Mouse (Mus musculus): ENCODE data around the gene Mapk1ip1l. TPM values are rescaled to one million over a fixed set of nuclear protein-coding genes. Genes with fewer than 3 reads are reported as not detected.

Mapk1ip1l gene
- polyA plus RNA-seq, 1 experiment from 2014 or later = 84.7 TPM

DNA sequence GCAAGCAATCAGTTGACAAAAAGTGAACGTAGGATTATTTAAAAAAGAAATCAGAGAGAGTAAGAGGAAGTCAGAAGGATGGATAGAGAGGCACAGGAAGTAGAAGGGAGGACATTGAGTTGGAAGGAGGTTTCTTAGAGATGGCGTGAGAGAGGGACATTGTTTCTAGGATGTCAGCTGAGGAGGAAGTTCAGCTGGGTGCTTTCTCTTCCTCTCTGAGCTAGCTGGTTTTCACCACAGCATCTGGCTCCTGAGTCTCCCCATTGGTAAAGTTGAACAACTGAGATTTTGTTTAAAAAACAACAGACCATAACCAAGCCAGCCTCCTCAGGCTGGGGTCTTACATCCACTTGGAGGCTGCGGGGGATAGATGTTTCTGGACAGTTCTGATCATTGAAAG, 61.5 kb downstream of the Mapk1ip1l start:
- H3K36me3 ChIP-seq (ENCODE audit: control insufficient read depth, insufficient read depth, low read length) = no peaks in the 10 kb centered on the region
- H3K9ac ChIP-seq (ENCODE audit: low read depth, low read length) = no peak overlapping the region
- H3K9me3 ChIP-seq (ENCODE audit: control insufficient read depth, low read length) = no peaks in the 10 kb centered on the region
- H3K4me1 ChIP-seq (replicated peaks; ENCODE audit: control insufficient read depth, insufficient read depth, low read length) = 0 out of 2 replicates have a peak, but pooled peaks cover under 1% of the 10 kb centered on the region
- no peak for ATAC-seq (replicated peaks; ENCODE audit: low FRiP score)
- no peak overlapping the region for H3K4me3 ChIP-seq (ENCODE audit: low read depth, low read length)
- no peaks in the 10 kb centered on the region for H3K27me3 ChIP-seq (replicated peaks; ENCODE audit: control insufficient read depth, insufficient read depth, low read length)
- no peak overlapping the region for H3K4me2 ChIP-seq
- no peak overlapping the region for H3K27ac ChIP-seq (ENCODE audit: low read depth, low read length)
- no peak for DNase-seq (ENCODE audit: low spot score)
- 53% methylated on average over 3 of the region's 3 CpGs for WGBS

DNA sequence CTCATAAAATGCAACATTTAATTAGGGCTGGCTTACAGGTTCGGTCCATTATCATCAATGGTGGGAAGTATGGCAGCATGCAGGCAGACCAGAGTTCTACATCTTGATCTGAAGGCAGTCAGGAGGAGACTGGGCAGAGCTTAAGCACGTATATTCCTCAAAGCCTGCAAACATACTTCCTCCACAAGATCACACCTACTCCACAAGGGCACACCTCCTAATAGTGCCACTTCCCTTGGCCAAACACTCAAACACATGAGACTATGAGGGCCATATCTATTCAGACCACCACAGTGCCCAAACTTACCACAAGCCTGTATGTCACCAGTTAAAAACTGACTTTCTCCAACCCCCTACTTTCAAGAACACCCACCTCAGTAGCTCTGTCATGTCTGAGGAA, 63.4 kb downstream of the Mapk1ip1l start:
- no peak for ATAC-seq (replicated peaks; ENCODE audit: low FRiP score)
- Histone ChIP-seq H3K36me3 (ENCODE audit: control insufficient read depth, insufficient read depth, low read length) (no peaks in the 10 kb centered on the region), H3K4me2 (no peak overlapping the region), H3K27me3 (replicated peaks; ENCODE audit: control insufficient read depth, insufficient read depth, low read length) (no peaks in the 10 kb centered on the region), H3K4me1 (replicated peaks; ENCODE audit: control insufficient read depth, insufficient read depth, low read length) (peaks cover 12% of the 10 kb centered on the region), H3K9ac (ENCODE audit: low read depth, low read length) (no peak overlapping the region), H3K9me3 (ENCODE audit: control insufficient read depth, low read length) (no peaks in the 10 kb centered on the region), H3K27ac (ENCODE audit: low read depth, low read length) (no peak overlapping the region), H3K4me3 (ENCODE audit: low read depth, low read length) (no peak overlapping the region)
- WGBS = 73% methylated on average over 2 of the region's 2 CpGs
- DNase-seq (ENCODE audit: low spot score) = no peak

DNA sequence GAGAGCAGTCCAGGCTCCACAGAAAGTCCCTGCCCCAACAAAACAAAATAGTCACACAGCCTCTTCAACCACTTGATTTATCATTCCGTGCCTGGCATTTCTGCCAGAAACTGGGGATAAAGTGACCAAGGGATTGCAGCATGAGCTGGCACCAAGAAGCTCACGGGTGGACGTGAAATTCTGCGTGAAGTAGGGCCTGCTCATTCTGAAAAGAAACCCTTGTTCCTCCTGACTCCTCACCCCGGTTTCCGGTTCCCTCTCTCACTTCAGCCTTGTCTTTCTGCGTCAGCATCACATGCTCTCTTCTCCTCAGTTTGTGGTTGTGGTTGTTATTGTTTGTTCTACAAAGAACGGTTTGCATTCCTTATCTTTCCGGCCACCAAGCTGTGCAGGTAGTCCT, 63.8 kb downstream of the Mapk1ip1l start:
- Histone ChIP-seq H3K4me2 (no peak overlapping the region), H3K36me3 (ENCODE audit: control insufficient read depth, insufficient read depth, low read length) (no peaks in the 10 kb centered on the region), H3K27me3 (replicated peaks; ENCODE audit: control insufficient read depth, insufficient read depth, low read length) (no peaks in the 10 kb centered on the region), H3K4me1 (replicated peaks; ENCODE audit: control insufficient read depth, insufficient read depth, low read length) (peaks cover 17% of the 10 kb centered on the region), H3K9me3 (ENCODE audit: control insufficient read depth, low read length) (no peaks in the 10 kb centered on the region), H3K27ac (ENCODE audit: low read depth, low read length) (no peak overlapping the region), H3K9ac (ENCODE audit: low read depth, low read length) (no peak overlapping the region), H3K4me3 (ENCODE audit: low read depth, low read length) (no peak overlapping the region)
- ATAC-seq (replicated peaks; ENCODE audit: low FRiP score) = no peak
- WGBS = 62% methylated on average over 9 of the region's 9 CpGs
- DNase-seq (ENCODE audit: low spot score) = no peak

DNA sequence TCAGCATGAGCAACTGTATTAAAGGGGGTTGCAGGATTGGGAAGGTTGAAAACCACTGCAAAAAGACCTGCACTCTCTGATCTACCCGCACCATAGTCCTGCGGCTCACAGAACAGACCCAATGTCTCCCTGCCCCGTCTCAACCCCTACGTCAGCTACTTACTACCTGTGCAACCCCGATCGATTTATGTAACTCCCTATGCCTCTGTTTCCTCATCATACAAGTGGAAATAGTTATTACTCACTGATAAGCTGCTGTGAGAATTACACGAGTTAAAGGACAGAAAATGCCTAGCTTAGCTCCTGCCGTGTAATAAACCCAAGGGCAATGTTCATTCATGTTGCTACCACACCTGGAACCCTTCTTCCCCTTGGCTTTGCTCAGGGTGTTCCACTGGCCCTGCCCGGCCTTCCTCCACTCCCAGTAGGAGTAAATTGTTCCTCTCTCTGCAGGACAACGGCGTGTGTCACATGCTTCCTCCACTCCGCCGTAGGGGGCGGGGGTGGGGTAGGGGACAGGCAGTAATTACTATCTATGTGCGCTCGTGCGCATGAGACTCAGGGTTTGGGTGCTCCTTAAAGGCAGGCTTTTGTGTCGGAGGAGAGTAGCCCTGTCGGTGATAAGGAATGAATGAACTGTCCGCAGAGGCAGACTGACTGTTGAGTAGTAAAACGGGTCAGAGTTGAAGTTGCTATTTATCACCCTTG, 66.8 kb downstream of the Mapk1ip1l start:
- peak overlapping the region; percentile 24 for H3K4me3 ChIP-seq (ENCODE audit: low read depth, low read length)
- peak overlapping the region; percentile 61 for H3K4me2 ChIP-seq
- H3K4me1 ChIP-seq (replicated peaks; ENCODE audit: control insufficient read depth, insufficient read depth, low read length) = peaks cover 19% of the 10 kb centered on the region
- peak overlapping the region; percentile 10; the same call in 1 of the 2 replicates for H3K9ac ChIP-seq (ENCODE audit: low read depth, low read length)
- H3K36me3 ChIP-seq (ENCODE audit: control insufficient read depth, insufficient read depth, low read length) = no peaks in the 10 kb centered on the region
- ATAC-seq (replicated peaks; ENCODE audit: low FRiP score) (peak; percentile 83), DNase-seq (ENCODE audit: low spot score) (peak; percentile 65)
- 27% methylated on average over 21 of the region's 21 CpGs for WGBS
- H3K27me3 ChIP-seq (replicated peaks; ENCODE audit: control insufficient read depth, insufficient read depth, low read length) = no peaks in the 10 kb centered on the region
- no peak overlapping the region for H3K27ac ChIP-seq (ENCODE audit: low read depth, low read length)
- H3K9me3 ChIP-seq (ENCODE audit: control insufficient read depth, low read length) = no peaks in the 10 kb centered on the region

DNA sequence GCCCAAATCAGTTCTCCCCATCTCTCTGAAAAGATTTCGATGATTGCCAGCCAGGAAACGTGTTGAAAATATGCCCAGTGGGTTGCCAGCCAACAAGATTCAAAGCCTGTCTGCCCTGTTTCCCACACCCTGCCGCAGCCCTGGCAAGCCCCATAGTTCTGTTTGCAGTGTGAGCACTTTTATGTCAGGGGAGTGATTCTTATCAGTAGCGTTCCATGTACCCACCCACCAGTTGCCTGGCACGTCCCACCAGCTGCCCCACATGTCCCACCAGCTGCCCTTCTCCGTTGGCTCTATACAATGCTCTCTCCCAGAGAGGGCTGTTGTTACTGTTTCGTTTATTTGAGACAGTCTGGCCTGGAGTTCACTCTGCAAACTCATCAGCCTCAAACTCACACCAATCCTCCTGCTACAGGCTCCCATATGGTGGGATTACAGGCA, 68.8 kb downstream of the Mapk1ip1l start:
- Histone ChIP-seq H3K4me3 (ENCODE audit: low read depth, low read length) (no peak overlapping the region), H3K4me1 (replicated peaks; ENCODE audit: control insufficient read depth, insufficient read depth, low read length) (peaks cover 19% of the 10 kb centered on the region), H3K9me3 (ENCODE audit: control insufficient read depth, low read length) (no peaks in the 10 kb centered on the region), H3K4me2 (peak overlapping the region; percentile 33), H3K36me3 (ENCODE audit: control insufficient read depth, insufficient read depth, low read length) (no peaks in the 10 kb centered on the region), H3K27me3 (replicated peaks; ENCODE audit: control insufficient read depth, insufficient read depth, low read length) (0 out of 2 replicates have a peak, but pooled peaks cover 2% of the 10 kb centered on the region), H3K9ac (ENCODE audit: low read depth, low read length) (no peak overlapping the region), H3K27ac (ENCODE audit: low read depth, low read length) (peak overlapping the region; percentile 16; the same call in 1 of the 2 replicates)
- ATAC-seq (replicated peaks; ENCODE audit: low FRiP score) (peak; percentile 39; the same call in 1 of the 2 replicates), DNase-seq (ENCODE audit: low spot score) (no peak)
- 31% methylated on average over 7 of the region's 7 CpGs for WGBS

DNA sequence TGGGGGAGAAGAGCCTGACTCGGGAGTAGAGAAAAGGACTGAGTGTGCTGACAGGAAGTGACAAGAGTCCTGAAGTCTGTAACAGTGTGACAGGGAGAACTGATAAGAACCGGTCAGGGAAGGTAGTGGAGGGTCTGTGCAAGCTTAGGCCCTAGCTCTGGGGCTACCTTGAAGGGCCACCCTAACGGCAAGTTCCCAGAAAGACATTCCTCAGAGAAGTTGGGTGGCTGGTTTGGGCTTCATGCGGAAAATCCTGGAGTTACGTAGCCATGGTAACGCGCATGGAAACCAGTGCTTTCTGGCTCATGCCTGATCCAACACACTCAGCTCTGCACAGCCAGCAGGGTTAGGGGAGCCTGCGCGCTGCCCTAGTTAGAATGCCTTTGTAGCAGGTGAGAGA, 69.4 kb downstream of the Mapk1ip1l start, which contains the start of gene Lgals3:
Gene Lgals3, plus strand, starts transcription at position 291 of the 400 bp plus-strand sequence.
- no peak; the same call in 1 of the 2 replicates for ATAC-seq (replicated peaks; ENCODE audit: low FRiP score)
- peak within 1 kb of the TSS; percentile 16; the same call in 1 of the 2 replicates for H3K27ac ChIP-seq (ENCODE audit: low read depth, low read length)
- H3K27me3 ChIP-seq (replicated peaks; ENCODE audit: control insufficient read depth, insufficient read depth, low read length) = 0 out of 2 replicates have a peak, but pooled peaks cover 4% of the 10 kb centered on the region
- H3K9me3 ChIP-seq (ENCODE audit: control insufficient read depth, low read length) = no peaks in the 10 kb centered on the region
- DNase-seq (ENCODE audit: low spot score) = peak; percentile 54
- WGBS = 31% methylated on average over 9 of the region's 9 CpGs
- H3K4me3 ChIP-seq (ENCODE audit: low read depth, low read length) = no peak within 1 kb of the TSS
- H3K9ac ChIP-seq (ENCODE audit: low read depth, low read length) = no peak within 1 kb of the TSS
- peak within 1 kb of the TSS; percentile 33 for H3K4me2 ChIP-seq
- peaks cover 19% of the 10 kb centered on the region for H3K4me1 ChIP-seq (replicated peaks; ENCODE audit: control insufficient read depth, insufficient read depth, low read length)
- H3K36me3 ChIP-seq (ENCODE audit: control insufficient read depth, insufficient read depth, low read length) = no peaks in the 10 kb centered on the region

DNA sequence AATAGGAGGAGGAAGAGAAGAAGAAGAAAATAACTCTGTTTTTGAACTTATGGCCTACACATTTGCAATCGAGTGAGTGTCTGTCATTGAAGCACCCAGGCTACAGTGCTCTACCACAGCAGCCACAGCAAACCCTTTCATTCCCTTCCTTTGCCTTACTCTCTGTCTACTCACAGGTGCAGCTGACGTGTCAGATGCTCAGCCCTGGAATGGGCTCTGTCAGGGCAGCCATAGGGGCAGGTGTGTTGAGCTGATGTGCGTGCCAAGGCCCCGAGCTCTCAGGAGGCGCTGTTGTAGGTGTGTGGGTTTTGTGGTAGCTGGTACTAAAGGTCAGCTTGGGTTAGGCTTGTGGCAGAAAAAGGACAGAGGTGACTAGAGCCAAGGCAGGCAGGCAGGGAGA, 71.7 kb downstream of the Mapk1ip1l start:
- H3K4me2 ChIP-seq = no peak overlapping the region
- H3K9me3 ChIP-seq (ENCODE audit: control insufficient read depth, low read length) = no peaks in the 10 kb centered on the region
- no peaks in the 10 kb centered on the region for H3K36me3 ChIP-seq (ENCODE audit: control insufficient read depth, insufficient read depth, low read length)
- H3K4me1 ChIP-seq (replicated peaks; ENCODE audit: control insufficient read depth, insufficient read depth, low read length) = peaks cover 28% of the 10 kb centered on the region
- peaks cover 21% of the 10 kb centered on the region for H3K27me3 ChIP-seq (replicated peaks; ENCODE audit: control insufficient read depth, insufficient read depth, low read length)
- no peak for DNase-seq (ENCODE audit: low spot score)
- no peak overlapping the region for H3K9ac ChIP-seq (ENCODE audit: low read depth, low read length)
- WGBS = 85% methylated on average over 5 of the region's 5 CpGs
- no peak overlapping the region for H3K27ac ChIP-seq (ENCODE audit: low read depth, low read length)
- H3K4me3 ChIP-seq (ENCODE audit: low read depth, low read length) = no peak overlapping the region
- ATAC-seq (replicated peaks; ENCODE audit: low FRiP score) = no peak

DNA sequence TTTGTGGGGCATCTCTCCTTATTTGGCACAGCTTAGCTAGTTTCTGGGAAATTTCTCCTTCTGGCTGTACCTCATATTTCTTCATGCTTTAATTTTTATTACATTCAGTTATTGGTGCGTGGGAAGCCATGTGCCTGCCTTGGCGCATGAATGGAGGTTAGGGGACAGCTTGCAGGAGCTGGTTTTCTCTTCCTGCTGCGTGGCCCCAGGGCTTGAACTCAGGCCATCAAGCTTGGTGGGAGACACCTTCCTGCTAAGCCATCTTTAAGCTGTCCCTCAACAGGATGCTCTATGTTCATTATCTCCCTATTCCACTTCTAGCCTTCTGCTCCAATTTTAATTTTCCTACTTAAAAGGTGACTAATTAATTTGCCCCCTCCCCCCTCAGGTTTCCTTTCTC, 72.7 kb downstream of the Mapk1ip1l start:
- no peak overlapping the region for H3K4me2 ChIP-seq
- H3K27me3 ChIP-seq (replicated peaks; ENCODE audit: control insufficient read depth, insufficient read depth, low read length) = peaks cover 21% of the 10 kb centered on the region
- H3K9ac ChIP-seq (ENCODE audit: low read depth, low read length) = no peak overlapping the region
- 81% methylated on average over 3 of the region's 3 CpGs for WGBS
- peaks cover 23% of the 10 kb centered on the region for H3K4me1 ChIP-seq (replicated peaks; ENCODE audit: control insufficient read depth, insufficient read depth, low read length)
- H3K27ac ChIP-seq (ENCODE audit: low read depth, low read length) = no peak overlapping the region
- ATAC-seq (replicated peaks; ENCODE audit: low FRiP score) = no peak
- H3K4me3 ChIP-seq (ENCODE audit: low read depth, low read length) = no peak overlapping the region
- no peaks in the 10 kb centered on the region for H3K9me3 ChIP-seq (ENCODE audit: control insufficient read depth, low read length)
- H3K36me3 ChIP-seq (ENCODE audit: control insufficient read depth, insufficient read depth, low read length) = no peaks in the 10 kb centered on the region
- no peak for DNase-seq (ENCODE audit: low spot score)

DNA sequence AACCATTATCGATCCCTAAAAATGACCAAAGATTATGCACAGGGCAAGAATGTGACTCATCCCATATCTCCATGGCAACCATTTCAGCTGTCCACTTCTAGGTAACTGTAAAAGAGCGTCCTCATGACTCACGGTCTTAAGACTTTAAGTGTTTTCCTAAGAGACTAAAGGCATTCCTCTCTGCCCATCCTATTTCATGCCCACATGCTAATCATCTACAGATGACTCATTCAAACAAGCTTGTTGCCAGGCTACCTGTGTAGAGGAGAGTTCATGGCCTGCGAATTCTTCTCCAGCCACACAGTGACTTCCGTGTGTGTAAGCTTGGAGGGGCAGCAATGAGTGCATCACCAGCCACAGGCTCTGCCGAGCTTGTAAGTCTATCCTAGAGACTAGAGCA, 73.6 kb downstream of the Mapk1ip1l start:
- no peaks in the 10 kb centered on the region for H3K9me3 ChIP-seq (ENCODE audit: control insufficient read depth, low read length)
- H3K27ac ChIP-seq (ENCODE audit: low read depth, low read length) = no peak overlapping the region
- H3K27me3 ChIP-seq (replicated peaks; ENCODE audit: control insufficient read depth, insufficient read depth, low read length) = peaks cover 21% of the 10 kb centered on the region
- ATAC-seq (replicated peaks; ENCODE audit: low FRiP score) (no peak), DNase-seq (ENCODE audit: low spot score) (no peak)
- H3K9ac ChIP-seq (ENCODE audit: low read depth, low read length) = no peak overlapping the region
- peaks cover 16% of the 10 kb centered on the region for H3K4me1 ChIP-seq (replicated peaks; ENCODE audit: control insufficient read depth, insufficient read depth, low read length)
- H3K36me3 ChIP-seq (ENCODE audit: control insufficient read depth, insufficient read depth, low read length) = no peaks in the 10 kb centered on the region
- no peak overlapping the region for H3K4me2 ChIP-seq
- no peak overlapping the region for H3K4me3 ChIP-seq (ENCODE audit: low read depth, low read length)
- 84% methylated on average over 6 of the region's 6 CpGs for WGBS

All from liver, embryonic 11.5 days (tissue).